Mouse (Mus musculus): ENCODE data around the gene Slc26a10. TPM values are rescaled to one million over a fixed set of nuclear protein-coding genes. Genes with fewer than 3 reads are reported as not detected.
"Not testable (repeated sequence)": the region's sequence is repeated elsewhere in the genome, so short reads cannot be mapped to it uniquely, and the experiment has no call there.

The Slc26a10 gene
- total RNA-seq, 2 experiments from 2014 or later, result 21.9 to 25.4 TPM

DNA sequence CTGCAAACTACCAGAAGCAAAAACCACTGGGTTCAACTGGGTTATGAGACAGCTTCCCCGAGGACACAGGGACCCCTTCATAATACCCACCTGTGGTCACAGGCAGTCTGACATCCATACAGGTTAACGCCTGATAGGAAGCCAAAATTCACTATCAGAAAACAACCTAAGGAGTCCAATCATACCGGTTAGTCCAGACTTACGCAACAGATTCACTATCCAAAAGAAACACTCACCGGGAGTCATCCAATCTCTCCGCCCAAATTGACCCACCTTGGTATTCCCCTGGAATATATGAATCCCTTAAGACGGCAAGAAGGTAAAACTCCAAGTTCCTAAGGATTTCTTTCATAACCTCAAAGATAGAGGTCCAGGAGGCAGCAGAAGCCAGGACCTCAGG lies 35.9 kb downstream of the Slc26a10 start:
- no peak overlapping the region for H3K27ac ChIP-seq
- no peak for DNase-seq (ENCODE audit: low spot score in 2 of 2)
- H3K4me3 ChIP-seq, result no peak overlapping the region
- no peak for TF ChIP-seq CTCF (conservative IDR thresholded peaks at IDR 0.05)

GRCm38 (mm10) chr10:127143228-127143627 lies 37.2 kb downstream of the Slc26a10 start:
- no peak overlapping the region for H3K4me3 ChIP-seq
- no peak for TF ChIP-seq CTCF (conservative IDR thresholded peaks at IDR 0.05)
- no peak overlapping the region for H3K27ac ChIP-seq
- DNase-seq (ENCODE audit: low spot score in 2 of 2), result no peak

GRCm38 (mm10) chr10:127141500-127141899 lies 38.9 kb downstream of the Slc26a10 start:
- DNase-seq (ENCODE audit: low spot score in 2 of 2), result no peak
- Histone ChIP-seq H3K4me3 (no peak overlapping the region), H3K27ac (no peak overlapping the region)
- TF ChIP-seq CTCF (conservative IDR thresholded peaks at IDR 0.05), result no peak

- no peak for DNase-seq (ENCODE audit: low spot score in 2 of 2)
- Histone ChIP-seq H3K4me3 (no peak overlapping the region), H3K27ac (no peak overlapping the region)
- no peak for TF ChIP-seq CTCF (conservative IDR thresholded peaks at IDR 0.05)
These were observed 39.5 kb downstream of the Slc26a10 start for GRCm38 (mm10) chr10:127140971-127141370.

- no peak overlapping the region for H3K27ac ChIP-seq
- TF ChIP-seq CTCF (conservative IDR thresholded peaks at IDR 0.05), result no peak
- no peak overlapping the region for H3K4me3 ChIP-seq
- no peak for DNase-seq (ENCODE audit: low spot score in 2 of 2)
These were observed 41.9 kb downstream of the Slc26a10 start for GRCm38 (mm10) chr10:127138328-127139141.

DNA sequence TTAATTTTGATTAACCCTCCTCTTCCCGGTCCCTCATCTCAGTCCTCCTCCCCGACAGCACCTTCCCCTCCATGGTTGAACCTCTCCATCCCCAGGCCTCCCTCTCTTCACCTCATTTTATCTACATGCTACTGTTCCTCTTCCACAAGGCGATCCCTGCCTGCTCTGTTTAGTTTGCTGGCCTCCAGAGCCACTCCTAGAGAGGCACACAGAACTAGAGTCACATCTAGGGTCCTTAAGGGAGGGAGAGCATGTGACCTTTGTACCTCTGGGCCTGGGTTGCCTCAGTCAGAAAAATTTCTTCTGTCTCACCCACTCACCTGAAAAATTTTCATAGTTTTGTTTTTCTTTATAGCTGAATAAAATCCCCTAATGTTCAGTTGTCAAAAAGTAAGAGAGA lies 42.5 kb downstream of the Slc26a10 start:
- DNase-seq (ENCODE audit: low spot score in 2 of 2), result no peak
- no peak overlapping the region for H3K4me3 ChIP-seq
- TF ChIP-seq CTCF (conservative IDR thresholded peaks at IDR 0.05), result no peak
- no peak overlapping the region for H3K27ac ChIP-seq

- no peak for TF ChIP-seq CTCF (conservative IDR thresholded peaks at IDR 0.05)
- H3K4me3 ChIP-seq, result no peak overlapping the region
- no peak for DNase-seq (ENCODE audit: low spot score in 2 of 2)
- no peak overlapping the region for H3K27ac ChIP-seq
These were observed 43.9 kb downstream of the Slc26a10 start for GRCm38 (mm10) chr10:127136510-127136909.

DNA sequence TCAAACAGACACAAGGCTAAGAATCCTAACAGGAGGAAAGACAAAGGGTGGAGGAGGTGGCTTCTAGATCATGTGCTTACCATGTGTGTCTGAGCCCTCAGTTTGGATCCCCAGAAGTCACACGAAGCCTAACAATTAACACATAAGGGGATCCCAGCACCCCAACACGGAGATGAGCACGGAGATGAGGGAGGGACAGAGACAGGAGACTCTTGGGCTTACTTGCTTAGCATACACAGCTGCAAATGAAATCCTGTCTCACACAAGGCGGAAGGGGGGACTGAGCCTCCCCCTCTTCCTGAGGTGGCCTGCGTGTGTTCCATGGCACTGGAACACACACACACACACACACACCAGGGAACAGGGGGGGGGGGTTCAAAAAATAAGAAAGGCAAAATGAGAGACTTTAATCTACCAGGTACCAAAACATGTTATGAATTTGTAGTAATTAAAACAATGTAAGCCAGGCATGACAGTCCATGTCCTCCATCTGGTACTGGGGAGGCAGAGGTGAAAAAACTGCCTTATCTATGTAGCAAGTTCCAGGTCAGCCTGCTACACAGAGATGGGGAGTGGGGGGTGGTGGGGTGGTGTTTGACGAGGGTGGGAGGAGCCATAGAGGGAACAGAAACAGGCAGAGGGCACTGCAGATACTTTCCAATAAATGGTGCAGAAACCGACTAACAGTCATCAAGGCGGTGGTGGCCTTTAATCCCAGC lies 45.2 kb downstream of the Slc26a10 start:
- no peak for TF ChIP-seq CTCF (conservative IDR thresholded peaks at IDR 0.05)
- H3K27ac ChIP-seq, result no peak overlapping the region
- no peak for DNase-seq (ENCODE audit: low spot score in 2 of 2)
- no peak overlapping the region for H3K4me3 ChIP-seq

DNA sequence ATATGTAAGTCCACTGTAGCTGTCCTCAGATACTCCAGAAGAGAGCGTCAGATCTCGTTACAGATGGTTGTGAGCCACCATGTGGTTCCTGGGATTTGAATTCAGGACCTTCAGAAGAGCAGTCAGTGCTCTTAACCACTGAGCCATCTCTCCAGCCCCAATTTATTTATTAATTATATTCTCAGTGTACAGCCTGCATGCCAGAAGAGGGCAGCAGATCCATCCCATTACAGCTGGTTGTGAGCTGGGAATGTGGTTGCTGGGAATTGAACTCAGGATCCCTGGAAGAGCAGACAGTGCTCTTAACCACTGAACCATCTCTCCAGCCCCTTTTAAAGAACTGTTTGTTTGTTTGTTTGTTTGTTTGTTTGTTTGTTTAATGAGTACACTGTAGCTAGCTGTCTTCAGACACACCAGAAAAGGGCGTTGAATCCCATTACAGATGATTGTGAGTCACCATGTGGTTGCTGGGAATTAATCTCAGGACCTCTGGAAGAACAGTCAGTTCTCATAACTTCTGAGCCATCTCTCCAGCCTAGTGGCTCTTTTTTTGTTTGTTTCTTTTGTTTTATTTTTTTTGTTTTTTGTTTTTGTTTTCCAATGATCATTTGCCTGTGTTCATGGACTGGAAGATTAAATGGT lies 45.9 kb downstream of the Slc26a10 start:
- not testable (repeated sequence) for DNase-seq (ENCODE audit: low spot score in 2 of 2); H3K4me3 ChIP-seq; H3K27ac ChIP-seq
- TF ChIP-seq CTCF (conservative IDR thresholded peaks at IDR 0.05), result peak; percentile 52

DNA sequence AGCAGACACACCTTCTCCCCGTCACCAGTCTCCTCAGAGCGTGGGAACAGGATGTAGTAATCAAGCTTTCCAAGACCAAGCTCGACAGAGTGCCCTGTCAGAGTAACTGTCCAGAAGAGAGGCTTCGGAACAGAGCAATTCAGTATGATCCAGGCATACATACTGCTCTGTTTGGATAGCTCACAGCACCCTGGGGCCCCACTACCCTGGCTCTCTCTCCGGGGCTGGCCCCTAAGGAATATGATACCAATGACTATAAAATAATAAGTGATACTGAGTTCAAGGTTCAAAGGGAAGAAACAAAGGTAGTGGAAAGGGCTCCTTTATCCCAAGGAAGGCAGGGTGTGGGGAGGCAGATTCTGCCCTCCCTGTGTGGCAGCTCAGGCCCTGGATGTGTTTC lies 48.0 kb downstream of the Slc26a10 start:
- DNase-seq (ENCODE audit: low spot score in 2 of 2), result no peak
- H3K27ac ChIP-seq, result no peak overlapping the region
- no peak for TF ChIP-seq CTCF (conservative IDR thresholded peaks at IDR 0.05)
- no peak overlapping the region for H3K4me3 ChIP-seq

GRCm38 (mm10) chr10:127129431-127129830 lies 51.0 kb downstream of the Slc26a10 start:
- Histone ChIP-seq H3K4me3 (no peak overlapping the region), H3K27ac (no peak overlapping the region)
- TF ChIP-seq CTCF (conservative IDR thresholded peaks at IDR 0.05), result no peak
- no peak for DNase-seq (ENCODE audit: low spot score in 2 of 2)

DNA sequence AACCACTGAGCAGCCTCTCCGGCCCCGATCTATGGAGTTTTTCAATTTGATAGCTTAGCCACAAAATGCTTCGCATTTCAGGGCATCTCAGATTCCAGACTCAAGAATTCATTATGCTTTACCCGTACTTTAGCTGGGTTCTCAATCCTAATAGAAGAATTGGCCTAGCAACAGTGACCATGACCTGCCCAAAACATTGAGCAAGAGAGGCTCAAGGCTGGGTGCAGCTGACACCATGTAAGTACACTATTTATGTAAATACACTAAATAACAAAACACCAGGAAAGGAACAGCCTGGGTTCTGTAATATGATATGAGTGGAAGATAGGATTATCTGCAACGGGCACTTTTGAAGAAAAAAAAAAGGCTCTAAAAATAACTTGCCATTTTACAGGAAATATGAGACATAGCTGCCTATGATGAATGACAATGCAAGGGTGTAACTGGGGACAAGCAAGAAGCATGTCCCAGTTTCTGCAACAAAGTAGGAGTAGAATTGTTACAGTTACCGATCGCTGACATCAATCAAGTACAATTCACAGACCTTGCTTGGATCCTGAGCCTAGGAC lies 52.6 kb downstream of the Slc26a10 start:
- Histone ChIP-seq H3K27ac (no peak overlapping the region), H3K4me3 (no peak overlapping the region)
- TF ChIP-seq CTCF (conservative IDR thresholded peaks at IDR 0.05), result no peak
- no peak for DNase-seq (ENCODE audit: low spot score in 2 of 2)

GRCm38 (mm10) chr10:127126579-127126978 lies 53.9 kb downstream of the Slc26a10 start:
- Histone ChIP-seq H3K27ac (no peak overlapping the region), H3K4me3 (no peak overlapping the region)
- no peak for TF ChIP-seq CTCF (conservative IDR thresholded peaks at IDR 0.05)
- no peak for DNase-seq (ENCODE audit: low spot score in 2 of 2)

All from layer of hippocampus, adult 2 months (tissue).